Mouse (Mus musculus) bone marrow macrophage, adult 2 months (primary cell): ENCODE data around the gene S100a2.

Experiments
- CTCF ChIP-seq: IDR thresholded peaks from 2 replicates; pipeline ENCODE4 v1.5.1; 2012; ENCODE audit warnings: low read depth, mild to moderate bottlenecking, low read length, moderate library complexity
- POLR2A ChIP-seq: IDR thresholded peaks from 2 replicates; pipeline ENCODE4 v1.6.1; 2012; ENCODE audit warnings: mild to moderate bottlenecking, low read depth, low read length, borderline replicate concordance

DNA sequence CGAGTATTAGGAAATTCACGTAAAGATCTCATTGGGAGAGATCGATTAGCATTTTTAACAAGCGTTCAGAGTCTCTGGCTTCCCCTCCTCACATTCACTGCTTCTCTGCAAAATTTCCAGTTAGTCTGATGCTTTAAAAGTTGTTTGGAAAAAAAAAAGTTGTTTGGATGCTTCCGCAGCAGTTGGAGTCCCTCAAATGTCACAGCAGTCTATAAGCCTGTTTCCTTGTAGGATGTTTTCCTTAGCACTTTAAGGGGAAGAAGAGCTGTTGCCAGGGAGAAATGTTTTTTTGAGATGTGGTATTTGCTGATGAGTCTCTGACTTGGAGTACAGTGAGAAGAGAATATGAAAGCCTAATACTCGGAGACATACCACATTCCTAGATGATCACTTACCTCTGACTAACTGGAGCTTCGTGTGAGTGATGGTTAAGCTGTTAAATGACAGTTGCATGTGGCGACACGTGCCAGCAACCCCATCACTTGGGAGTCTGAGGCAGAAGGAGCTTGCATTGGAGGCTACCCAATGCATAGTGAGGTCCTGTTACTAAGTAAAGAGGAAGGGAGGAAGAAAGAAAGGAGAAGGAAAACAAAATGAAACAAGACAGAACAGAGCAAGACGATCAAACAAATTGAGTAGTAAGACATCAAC lies 13.6 kb upstream of the S100a2 start:
- TF ChIP-seq CTCF (no peak), POLR2A (no peak)
